Mouse (Mus musculus) right cerebral cortex, postnatal 36 days (tissue): Measurements from ENCODE around the gene Serpinb9b.
"Not testable (repeated sequence)": the region's sequence is repeated elsewhere in the genome, so short reads cannot be mapped to it uniquely, and the experiment has no call there.

Source experiments
- DNase-seq, 2 experiments: peaks; one replicate each; pipeline ENCODE4 v3.0.0; 2022; ENCODE audit warnings: low spot score in 2 of 2, mixed read lengths in 1 of 2

Serpinb9b gene

DNA sequence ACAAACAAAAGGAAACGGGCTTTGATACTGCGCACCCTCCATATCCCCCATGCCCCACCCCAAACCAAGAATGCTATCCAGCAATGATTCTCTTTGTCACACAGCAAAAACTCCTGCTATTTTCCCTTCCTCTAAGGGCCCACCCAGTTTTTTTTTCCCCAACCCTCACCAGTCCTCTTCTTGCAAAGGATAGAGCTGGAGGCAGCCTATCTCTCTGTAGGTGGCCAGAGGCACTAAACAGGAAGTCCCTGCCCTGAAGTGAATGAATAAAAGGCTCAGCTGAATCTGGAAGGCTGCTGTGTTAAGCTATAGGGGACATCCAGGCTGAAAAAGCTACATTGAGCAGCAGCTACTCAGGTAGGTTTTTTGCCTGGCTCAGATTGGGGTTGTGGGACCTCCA, at the start of gene Serpinb9b:
Gene Serpinb9b (plus strand): TSS at position 173 of the 400 bp plus-strand sequence.
- no peak for DNase-seq

DNA sequence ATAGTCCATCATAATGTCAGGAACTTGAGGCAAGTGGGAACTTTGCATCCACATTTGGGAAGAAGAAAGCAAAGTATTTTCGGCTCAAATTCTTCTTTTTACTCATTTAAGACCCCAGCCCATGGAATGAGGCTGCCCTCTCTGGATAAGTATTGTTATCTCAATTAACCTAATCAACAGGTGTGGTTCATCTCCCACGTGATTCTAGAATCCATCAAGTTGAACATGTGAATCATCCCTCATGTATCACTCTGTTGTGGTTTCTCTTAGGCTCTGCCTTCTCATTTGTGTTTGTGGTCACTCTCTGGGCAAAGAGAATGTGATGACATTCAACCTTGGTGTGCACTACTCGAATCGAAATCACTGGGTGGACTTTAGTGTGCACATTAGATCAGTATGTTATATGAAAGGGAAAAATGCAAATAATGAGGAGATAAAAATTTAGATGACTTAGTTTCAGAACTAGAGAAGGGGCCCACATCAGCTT, 44.6 kb upstream of the Serpinb9b start:
- no peak for DNase-seq

DNA sequence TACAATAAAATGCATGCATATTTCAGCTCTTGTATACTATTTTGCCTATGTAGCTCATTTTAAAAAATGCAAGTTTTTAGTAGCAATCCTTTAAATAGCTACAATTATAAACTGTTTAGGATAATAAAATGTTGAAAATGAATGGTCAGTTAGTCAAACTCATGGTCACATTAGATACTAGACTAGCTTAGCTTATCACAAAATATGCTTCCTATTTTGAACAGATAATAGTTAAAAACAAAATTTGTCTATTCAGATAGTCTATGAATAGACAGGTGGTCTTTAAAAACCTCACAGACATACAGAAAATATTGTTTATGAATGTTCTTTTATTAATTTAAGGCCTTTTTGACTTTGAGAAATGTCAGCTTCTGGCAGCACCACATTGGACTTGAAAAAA, 41.0 kb upstream of the Serpinb9b start:
- no peak for DNase-seq

DNA sequence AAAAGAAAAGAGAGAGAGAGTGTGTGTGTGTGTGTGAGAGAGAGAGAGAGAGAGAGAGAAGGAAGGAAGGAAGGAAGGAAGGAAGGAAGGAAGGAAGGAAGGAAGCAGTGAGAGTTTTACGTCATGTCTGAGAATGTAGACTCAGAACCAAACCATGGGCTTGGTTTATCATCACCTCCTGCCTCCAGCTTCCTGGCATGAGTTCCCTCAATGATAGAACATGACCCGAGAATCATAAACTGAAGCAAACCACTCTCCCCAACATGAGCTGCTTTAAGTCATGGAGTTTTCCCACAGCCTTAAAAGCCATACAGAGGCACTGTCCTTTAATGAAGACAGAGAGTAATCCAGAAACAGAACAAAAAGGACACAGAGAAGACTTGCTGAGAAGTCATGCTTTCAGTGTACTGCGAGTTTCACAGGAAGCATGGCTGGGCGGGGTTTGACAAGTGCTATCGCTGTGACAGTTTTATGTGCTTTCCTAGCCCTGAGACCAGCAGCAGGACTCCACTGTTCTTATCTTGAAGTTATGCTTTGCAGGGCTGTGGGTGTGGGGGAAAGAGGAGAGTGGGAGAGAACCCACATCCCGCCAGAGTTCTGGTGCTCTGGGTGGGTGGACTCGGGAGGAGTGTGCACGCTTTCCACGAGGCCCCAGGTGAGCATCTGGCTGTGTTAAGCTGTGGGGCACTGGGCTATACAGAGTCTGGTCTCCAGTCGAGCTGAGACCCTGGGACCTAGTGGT, 33.9 kb upstream of the Serpinb9b start:
- DNase-seq: no peak

DNA sequence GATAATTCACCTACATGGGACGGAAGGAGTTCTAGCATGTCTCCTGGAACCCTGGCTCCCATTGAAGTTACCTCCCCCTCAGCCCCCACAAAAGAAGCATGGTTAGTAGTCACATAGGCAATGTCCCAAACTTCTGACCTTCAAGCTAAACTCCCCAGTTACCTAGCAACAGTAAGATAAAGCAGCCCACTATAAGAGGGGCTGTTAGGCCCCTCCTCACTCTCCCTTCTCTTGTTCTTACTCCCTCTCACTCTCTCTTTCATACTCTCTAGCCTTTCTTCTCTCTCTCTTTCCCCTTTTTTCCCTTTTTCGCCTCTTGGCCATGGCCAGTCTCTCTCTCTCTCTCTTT, 33.3 kb upstream of the Serpinb9b start:
- DNase-seq: no peak

DNA sequence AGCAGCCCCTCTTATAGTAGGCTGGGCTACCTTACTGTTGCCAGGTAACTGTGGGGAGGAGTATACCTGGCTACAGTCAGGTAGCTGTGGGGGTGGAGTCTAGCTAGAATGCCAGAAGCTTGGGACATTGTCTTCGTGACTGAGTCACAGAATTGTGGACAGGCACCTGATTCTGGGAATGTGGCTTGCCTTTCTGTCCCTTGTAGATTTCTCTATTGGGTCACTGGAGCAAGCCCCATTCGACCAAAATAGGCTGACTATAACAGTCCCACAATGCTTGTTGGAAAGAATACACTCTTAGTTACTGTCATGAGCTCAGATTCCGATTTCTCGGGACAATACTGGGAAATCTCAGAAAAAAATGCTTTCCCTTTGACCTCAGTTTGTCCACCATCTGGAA, 32.2 kb upstream of the Serpinb9b start:
- no peak for DNase-seq

DNA sequence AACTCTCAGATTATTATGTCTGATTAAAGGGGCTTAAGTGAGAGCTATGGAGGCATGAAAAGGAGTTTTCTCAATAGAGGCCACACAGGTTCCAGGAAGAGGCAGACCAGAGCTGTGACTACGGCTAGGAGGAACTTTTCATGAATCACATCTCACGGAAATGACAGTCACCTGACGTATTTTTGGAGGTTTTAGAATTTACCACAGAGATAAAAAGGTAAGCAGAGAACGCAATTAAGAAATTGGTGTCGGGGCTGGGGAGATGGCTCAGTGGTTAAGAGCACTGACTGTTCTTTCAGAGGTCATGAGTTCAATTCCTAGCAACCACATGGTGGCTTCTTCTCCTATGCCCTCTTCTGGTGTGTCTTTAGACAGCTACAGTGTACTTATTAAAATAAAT, 25.9 kb upstream of the Serpinb9b start:
- DNase-seq: no peak

DNA sequence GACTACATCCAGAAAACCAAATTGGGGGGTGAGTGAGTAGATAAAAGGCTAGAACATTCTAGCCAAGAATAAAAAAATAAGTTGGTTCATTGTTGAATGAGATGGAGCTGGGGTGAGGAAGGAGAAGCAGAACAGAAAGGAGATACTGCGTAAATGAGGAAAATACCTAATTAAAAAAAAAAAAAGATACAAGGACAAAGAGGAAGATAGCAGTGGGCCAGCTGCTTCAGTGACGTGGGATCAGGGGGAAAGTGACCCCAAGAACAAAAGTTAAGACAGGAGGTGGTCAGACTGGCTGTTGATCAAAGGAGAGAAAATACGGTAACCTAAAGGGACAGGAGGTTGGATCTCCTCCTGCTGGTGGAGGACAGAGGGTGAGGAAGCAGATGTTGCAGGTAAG, 24.3 kb upstream of the Serpinb9b start, which contains the start of gene Serpinb9:
Gene Serpinb9 (plus strand): TSS at position 301 of the 400 bp plus-strand sequence.
- DNase-seq: no peak

DNA sequence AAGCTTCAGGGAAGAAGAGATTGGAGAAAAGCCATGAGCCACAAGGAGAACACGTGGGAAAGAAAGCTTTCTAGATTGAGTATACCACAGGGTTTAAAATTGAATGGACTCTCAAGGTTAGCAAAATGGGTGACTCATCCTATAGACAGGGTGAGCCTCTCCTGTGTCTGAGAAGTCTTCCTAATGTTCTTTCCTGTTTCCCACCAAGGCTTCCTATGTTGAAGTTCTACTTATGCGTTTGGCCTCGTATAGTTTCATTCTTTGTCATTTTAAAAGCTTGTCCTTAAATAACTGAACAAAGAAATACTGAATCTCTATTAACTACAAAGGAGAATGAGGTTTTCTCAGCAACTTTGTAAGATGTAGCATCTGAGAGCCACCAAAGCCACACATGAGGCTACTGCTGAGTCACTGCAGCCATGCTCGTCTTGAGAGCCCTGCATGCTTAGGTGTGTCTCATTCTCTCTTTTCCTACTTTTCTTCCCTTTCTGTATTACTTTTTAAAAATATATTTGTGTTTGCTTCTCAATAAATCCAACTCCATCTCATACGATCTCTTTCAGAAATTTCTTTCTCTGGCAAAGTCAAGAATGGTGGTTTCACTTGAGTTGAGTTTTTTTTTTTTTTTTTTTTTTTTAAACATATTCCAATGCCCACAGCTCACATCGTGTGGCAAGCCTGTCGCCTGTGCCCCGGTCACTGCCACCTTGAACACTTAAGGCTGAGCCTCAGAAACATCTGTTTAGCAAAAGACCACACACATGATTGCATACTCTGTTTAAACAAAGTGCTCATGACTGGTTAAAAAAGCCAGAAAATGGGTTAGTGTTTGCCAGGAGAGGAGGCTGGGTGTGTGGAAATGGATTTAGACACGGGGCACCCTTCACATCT, 23.4 kb upstream of the Serpinb9b start:
- no peak for DNase-seq

DNA sequence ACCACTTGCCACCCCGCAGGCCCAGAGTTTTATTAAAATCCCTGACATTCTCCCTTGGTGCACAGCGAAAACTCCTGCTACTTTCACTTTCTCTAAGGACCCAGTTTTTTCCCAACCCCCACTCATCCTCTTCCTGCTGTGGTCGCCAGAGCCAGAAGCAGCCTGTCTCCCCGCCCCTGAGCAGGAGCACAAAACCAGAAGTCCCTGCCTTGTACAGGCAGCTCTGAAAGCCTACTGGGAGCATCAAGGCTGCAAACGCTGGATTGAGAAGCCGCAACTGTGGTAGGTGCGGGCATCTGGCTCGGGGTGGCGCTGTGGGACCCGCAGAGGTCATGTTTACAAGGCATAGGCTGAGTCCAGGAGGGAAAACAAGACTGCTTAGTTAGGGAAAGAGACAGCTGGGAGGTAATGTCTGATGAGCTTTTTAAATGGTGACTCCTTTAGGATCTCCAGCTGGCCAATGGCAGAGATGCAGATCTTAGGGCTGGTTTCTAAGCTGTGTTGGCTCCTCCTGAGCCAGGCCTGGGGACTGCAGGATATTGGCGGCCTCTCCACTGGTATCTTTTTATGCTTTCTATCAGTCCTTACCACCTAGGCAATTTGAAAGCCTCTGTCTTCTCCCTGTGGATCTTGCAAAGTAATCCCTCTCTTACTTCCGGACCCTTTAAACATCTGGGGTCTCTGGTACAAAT, 22.7 kb upstream of the Serpinb9b start:
- DNase-seq: peak; percentile 66 to 67

DNA sequence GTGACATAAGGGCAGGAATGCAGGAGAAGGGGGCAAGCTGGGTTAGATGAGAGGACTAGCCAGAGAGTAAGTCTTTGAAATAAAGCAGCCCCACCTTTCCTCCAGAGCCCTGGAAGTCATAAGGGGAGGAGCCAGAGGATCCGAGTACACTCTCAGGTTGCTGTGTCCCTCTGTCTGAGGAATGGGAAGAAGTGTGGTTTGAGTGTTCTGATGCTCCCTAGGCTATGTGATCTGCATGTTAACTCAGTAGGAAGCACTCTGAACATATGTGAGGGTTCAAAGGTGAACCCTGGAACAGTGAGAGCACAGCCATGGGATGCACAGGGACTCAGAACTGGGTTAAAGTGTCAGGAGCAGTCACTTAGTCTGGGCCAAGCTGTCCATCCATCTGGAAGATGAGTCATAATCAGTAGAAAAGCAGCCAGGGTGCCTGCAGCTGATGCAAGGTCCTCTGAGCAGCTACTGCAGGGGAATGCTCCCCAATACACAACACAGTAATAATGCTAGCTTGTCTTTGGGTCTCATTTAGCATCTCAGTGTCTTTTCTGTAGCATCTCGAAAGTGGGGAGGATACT, 21.6 kb upstream of the Serpinb9b start:
- DNase-seq: no peak

DNA sequence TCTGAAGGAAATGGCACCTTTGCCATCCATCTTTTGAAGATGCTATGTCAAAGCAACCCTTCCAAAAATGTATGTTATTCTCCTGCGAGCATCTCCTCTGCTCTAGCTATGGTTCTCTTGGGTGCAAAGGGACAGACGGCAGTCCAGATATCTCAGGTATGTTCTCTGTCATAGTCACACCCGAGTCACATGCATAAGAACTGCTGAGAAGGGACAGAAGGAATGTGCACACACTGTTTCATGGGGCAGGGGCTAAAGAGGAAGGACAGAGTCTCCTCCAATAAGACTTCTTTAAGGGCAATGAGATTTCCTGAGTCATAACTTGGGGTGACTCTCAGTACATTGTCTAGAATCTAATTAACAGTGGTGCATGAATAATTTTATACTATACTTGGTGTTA, 20.7 kb upstream of the Serpinb9b start:
- DNase-seq: no peak

DNA sequence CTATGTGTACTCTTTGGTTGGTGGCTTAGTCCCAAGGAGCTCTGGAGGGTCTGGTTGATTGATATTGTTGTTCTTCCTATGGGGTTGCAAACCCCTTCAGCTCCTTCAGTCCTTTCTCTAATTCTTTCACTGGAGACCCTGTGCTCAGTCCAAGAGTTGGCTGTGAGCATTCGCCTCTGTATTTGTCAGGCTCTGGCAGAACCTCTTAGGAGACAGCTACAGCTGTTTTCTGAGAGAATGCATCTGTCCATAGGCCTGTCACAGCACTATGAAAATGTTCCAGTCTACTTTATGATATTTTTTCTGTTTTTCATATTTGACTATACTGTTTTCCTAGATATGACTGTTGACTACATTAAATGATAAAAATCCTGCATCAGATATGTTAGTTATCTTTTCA, 14.8 kb upstream of the Serpinb9b start:
- DNase-seq: no peak

DNA sequence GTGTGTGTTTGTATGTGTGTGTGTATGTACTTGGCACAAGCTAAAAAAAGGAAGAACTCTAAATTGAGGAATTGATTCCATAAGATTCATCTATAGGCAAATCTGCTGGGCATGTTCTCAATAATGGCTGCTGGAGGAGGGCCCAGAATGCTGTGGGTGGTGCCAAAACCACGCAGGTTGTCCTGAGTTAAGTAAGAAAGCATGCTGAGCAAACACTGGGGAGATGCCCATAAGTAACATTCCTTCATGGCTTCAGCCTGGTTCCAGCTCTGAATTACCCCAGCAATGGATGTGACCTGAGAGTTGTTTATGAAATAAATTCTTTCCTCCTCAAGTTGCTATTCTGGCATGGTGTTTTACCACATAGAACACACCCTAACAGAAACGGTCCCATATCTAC, 13.9 kb upstream of the Serpinb9b start:
- no peak for DNase-seq

DNA sequence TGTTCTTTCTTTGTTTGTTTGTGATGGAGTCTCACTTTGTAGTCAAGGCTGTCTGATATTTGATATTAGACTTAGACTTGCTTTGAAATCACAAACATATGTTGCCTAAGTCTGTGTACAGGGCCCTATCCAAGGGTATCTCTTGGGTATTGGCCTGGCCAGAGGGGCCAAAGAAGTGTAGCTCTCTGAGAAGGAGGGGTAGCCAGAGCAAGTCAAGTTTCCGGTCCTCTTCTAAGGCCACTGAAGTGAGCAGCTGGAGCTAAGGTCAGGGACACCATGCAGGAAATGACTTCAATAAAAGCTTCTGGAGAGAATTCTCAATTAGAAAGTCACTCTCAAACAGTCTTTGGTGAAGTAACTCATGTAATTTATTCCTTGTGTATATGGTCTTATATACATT, 4.8 kb upstream of the Serpinb9b start:
- no peak for DNase-seq

DNA sequence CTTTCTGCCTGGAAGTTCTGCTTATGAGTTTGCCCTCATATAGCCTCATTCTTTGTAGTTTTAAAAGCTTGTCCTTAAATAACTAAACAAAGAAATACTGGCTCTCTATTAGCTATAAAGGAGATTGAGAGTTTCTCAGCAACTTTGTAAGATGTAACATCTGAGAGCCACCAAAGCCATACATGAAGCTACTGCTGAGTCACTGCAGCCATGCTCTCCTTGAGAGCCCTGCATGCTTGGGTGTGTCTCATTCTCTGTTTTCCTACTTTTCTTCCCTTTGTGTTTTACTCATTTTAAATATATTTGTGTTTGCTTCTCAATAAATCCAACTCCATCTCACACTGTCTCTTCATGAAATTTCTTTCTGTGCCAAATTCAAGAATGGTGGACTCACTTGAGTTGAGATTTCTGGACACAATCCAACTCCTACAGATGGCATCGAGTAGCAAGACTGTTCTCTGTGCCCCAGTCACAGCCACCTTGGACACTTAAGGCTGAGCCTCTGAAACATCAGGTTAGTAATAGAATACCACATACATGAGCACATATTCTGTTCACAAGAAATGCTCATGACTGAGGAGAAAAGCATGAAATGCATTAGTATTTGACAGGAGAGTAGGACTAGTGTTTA, 674 bp upstream of the Serpinb9b start:
- no peak for DNase-seq

DNA sequence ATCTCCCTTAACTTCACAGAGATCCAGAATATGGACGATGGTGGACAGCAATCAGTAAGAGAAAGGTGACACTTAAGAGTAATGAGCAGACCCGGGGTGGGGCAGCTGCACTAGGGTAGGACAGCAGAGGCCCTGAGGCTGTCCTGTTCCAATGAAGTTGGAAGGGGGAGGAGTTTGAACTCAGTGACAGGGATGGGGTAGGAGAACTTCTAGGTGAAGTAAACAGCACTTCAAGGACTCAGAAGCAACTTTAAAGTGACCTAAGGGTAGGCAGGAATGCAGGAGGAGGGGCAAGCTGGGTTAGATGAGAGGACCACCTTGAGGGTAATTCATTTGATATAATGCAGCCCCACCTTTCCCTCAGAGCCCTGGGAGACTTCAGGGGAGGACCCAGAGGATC, 930 bp downstream of the Serpinb9b start:
- DNase-seq: no peak

DNA sequence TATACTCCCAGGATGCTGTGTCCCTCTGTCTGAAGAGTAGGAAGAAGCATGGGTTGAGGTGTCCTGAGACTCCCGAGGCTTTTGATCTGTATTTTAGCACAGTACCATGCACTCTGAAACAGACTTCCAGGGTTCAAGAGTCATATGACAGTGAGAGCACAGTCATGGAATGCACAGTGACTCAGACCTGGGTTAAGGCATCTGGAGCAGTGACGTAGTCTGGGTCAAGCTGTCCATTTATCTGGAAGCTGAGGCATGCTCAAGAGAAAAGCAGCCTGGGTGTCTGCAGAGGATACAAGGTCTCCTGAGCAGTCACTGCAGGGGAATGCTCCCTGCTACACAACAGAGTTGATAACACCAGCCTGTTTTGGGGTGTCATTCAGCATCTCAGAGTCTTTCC, 1.3 kb downstream of the Serpinb9b start:
- no peak for DNase-seq

DNA sequence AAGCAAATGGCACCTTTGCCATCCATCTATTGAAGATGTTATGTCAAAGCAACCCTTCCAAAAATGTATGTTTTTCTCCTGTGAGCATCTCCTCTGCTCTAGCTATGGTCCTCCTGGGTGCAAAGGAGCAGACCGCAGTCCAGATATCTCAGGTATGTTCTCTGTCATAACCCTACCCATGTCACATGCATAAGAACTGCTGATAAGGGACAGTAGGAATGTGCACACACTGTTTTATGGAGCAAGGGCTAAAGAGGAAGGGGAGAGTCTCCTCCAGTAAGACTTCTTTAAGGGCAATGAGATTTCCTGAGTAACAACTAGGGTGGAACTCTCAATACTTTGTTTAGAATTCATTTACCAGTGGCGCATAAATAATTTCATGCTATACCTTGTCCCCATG, 2.3 kb downstream of the Serpinb9b start:
- DNase-seq: not testable (repeated sequence)

DNA sequence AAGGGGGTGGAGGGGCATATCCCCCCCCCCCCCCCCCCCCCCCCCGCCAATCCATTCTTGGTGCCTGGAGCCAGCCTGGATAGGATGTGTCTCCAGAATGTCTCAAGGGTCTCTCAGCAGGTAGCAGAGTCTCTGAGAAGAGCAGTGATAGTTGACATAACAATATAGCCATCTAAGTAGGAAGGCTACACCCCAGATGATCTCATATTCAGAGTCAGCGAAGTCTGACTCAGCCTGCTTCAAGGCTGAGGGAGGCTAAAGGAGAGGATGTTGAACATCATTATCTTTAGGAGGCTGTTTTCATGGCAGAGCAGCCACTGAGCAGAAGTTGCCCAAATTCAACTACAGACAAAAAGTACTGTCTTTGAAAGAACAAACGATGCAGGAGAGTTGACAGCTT, 3.1 kb downstream of the Serpinb9b start:
- DNase-seq: no peak

DNA sequence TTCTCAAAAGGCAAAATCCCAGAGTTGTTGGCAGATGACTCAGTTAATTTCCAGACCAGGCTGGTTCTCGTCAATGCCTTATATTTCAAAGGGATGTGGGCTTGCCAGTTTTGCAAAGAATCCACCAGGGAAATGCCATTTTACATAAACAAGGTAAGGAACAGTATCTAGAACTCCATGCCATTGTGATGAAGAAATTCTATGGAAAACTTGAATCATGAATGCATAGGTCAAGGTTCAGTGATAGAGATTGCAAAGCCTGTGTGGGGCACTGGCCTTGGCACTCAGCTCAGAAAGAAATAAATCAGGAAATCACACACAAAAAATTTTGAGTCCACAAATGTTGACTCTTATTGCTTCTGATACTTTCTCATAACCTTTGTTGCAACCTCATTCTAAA, 8.3 kb downstream of the Serpinb9b start:
- no peak for DNase-seq

DNA sequence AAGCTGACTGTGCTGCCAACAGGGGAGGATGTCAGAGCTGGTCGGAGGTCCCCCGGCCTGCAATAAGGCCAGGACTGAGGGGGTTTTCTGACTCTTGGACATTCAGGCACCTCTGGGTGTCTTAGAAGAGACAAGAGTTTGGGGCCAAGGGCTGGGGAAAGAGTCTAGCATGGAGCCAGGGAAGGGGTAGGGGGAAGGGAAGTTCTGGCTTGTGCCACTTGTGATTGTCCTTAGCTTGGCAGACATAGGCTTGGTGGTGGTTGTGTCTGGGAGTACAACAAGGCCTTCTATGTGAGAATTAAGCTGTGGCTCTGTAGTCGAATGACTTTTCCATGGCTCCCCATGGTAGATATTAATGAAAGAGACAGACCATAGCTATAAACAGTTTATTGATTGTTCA, 16.3 kb downstream of the Serpinb9b start:
- DNase-seq: no peak
